Mouse (Mus musculus) olfactory bulb, adult 2 months (tissue): ENCODE measurements around the gene Rflna.
A peak's percentile ranks its signal among the peaks of the same experiment; 100 is the strongest.

ENCODE experiments used
- CTCF ChIP-seq: fragments of 200-500 bp; IDR thresholded peaks from 2 replicates; pipeline ENCODE4 v1.5.1; 2012; ENCODE audit warnings: low read depth, mild to moderate bottlenecking, low read length, moderate library complexity; ENCODE audit not compliant: insufficient read depth
- POLR2A ChIP-seq: fragments of 200-500 bp; IDR thresholded peaks from 2 replicates; pipeline ENCODE4 v1.6.1; 2012; ENCODE audit warnings: mild to moderate bottlenecking, low read depth, low read length, moderate library complexity; ENCODE audit not compliant: insufficient read depth

- TF ChIP-seq CTCF: peak; percentile 61
- TF ChIP-seq POLR2A: no peak
Observed at GRCm38 (mm10) chr5:125024002-125024401, 21.0 kb downstream of the Rflna start.
